Mouse (Mus musculus) intestine, postnatal 0 days (tissue): Measurements from ENCODE around the gene Arvcf. TPM values are rescaled to one million over a fixed set of nuclear protein-coding genes. Genes with fewer than 3 reads are reported as not detected.

Experiments used
- ATAC-seq: fragments of 200-750 bp; cut with Nextera tagmentation; 2 replicates; pipeline ENCODE4 v1.8.0; 2017; ENCODE audit warnings: mild to moderate bottlenecking, moderate TSS enrichment, moderate library complexity
- H3K27ac ChIP-seq: fragments of 300-500 bp; sonication (generic); 2 replicates; pipeline ENCODE4 v1.5.1; 2014; ENCODE audit warnings: mild to moderate bottlenecking, low read depth, low read length, moderate library complexity
- H3K27me3 ChIP-seq: fragments of 300-500 bp; sonication (generic); replicated peaks from 2 replicates; pipeline ENCODE4 v1.6.1; 2014; ENCODE audit warnings: low read length, mixed read lengths; ENCODE audit not compliant: control insufficient read depth, insufficient read depth
- H3K36me3 ChIP-seq: fragments of 300-500 bp; sonication (generic); 2 replicates; pipeline ENCODE4 v1.6.1; 2014; ENCODE audit warnings: mild to moderate bottlenecking, moderate library complexity; ENCODE audit not compliant: control insufficient read depth, insufficient read depth
- H3K4me1 ChIP-seq: fragments of 300-500 bp; sonication (generic); replicated peaks from 2 replicates; pipeline ENCODE4 v1.6.1; 2014; ENCODE audit warnings: antibody characterized with exemption, low read length, mixed read lengths; ENCODE audit not compliant: control insufficient read depth, insufficient read depth
- H3K4me2 ChIP-seq: fragments of 300-500 bp; sonication (generic); replicated peaks from 2 replicates; pipeline ENCODE4 v1.6.1; 2014; ENCODE audit warnings: low read depth, mild to moderate bottlenecking, moderate library complexity
- H3K4me3 ChIP-seq: fragments of 300-500 bp; sonication (generic); 2 replicates; pipeline ENCODE4 v1.5.1; 2014; ENCODE audit warnings: low read depth, low read length
- H3K9ac ChIP-seq: fragments of 300-500 bp; sonication (generic); 2 replicates; pipeline ENCODE4 v1.6.1; 2014; ENCODE audit warnings: mild to moderate bottlenecking, low read depth, low read length
- H3K9me3 ChIP-seq: fragments of 300-500 bp; sonication (generic); 2 replicates; pipeline ENCODE4 v1.6.1; 2016; ENCODE audit warnings: mixed run types; ENCODE audit not compliant: control insufficient read depth
- CTCF ChIP-seq: sonication (generic); IDR thresholded peaks from 2 replicates; pipeline ENCODE4 v1.5.1; 2016; ENCODE audit warnings: low read depth, mild to moderate bottlenecking, control low read depth, antibody characterized with exemption, moderate library complexity
- WGBS: fragments of 180-500 bp; shearing (Covaris S2); extraction: QIAGEN DNeasy Blood & Tissue Kit; methylation state at CpG from one replicate; pipeline ENCODE4 v1.1.7; 2014; 5-methylcytosine and 5-hydroxymethylcytosine counted together
- polyA plus RNA-seq: library from polyadenylated mRNA; unstranded; fragments of >200 nt; fragmentation: Nextera tagmentation; extraction: Ambion mirVana; gene quantifications from 2 replicates; pipeline ENCODE4 v1.2.1, GENCODE M21; 2015

Arvcf gene
- polyA plus RNA-seq, 1 experiment from 2014 or later: 9.6 TPM

DNA sequence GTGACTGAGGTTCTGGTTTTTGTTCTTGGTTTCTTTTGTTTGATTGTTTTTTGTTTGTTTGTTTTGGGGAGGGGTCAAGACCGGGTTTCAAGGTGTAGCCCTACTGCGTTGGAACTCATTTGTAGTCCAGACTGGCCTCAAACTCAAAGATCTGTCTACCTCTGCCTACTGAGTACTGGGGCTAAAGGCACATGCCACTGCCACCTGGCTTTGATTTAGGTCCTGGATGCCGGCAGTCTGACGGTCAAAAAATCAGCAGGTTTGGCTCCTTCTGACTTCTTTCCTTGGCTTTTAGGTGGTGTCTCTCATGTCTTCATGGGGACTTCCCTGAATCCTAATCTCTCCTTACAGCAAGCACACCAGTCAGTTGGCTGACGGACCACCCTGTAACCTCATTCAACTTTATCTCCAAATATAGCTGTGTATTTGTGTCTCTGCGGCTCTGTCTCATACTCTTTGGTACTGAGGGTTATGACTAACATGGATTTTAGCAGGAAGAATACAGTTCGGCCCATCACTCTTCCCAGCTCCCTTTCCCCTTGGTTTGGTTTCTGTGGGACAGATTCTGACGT lies 82.7 kb downstream of the Arvcf start:
- no peak overlapping the region for H3K27ac ChIP-seq
- TF ChIP-seq CTCF: no peak
- H3K4me1 ChIP-seq: peaks cover 1% of the 10 kb centered on the region; the same call in 1 of the 2 replicates
- no peaks in the 10 kb centered on the region for H3K9me3 ChIP-seq
- no peak overlapping the region for H3K4me3 ChIP-seq
- peaks cover 4% of the 10 kb centered on the region; the same call in 1 of the 2 replicates for H3K36me3 ChIP-seq
- no peak overlapping the region for H3K4me2 ChIP-seq
- 73% methylated on average over 8 of the region's 8 CpGs for WGBS
- no peaks in the 10 kb centered on the region for H3K27me3 ChIP-seq
- ATAC-seq: no peak
- H3K9ac ChIP-seq: no peak overlapping the region

DNA sequence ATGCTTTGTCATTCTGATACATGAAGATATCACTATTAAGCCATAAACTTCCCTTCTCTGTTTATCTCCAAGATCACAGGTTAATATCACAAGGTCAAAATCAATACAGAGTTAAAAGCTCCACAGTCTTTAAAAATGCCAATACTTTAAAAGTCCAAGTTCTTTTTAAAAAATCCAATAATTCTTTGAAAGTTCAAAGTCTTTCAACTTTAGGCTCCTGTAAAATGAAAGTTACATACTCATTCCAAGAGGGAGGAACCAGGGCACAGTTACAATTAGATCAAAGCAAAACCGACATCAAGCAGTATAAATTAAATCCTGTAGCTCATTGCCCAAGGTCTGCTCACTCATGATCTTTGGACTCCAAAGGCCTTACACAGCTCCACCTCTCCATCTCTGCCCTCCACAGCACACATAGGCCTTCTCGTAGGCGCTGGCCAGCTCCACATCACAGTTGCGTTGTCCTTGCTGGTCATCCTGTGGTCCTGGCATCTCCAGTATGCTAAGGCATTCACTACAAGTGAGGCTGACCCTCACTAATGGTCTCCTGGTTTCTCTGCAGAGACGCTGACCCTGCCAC lies 85.4 kb downstream of the Arvcf start:
- ATAC-seq: peak; percentile 80
- no peak for TF ChIP-seq CTCF
- H3K27ac ChIP-seq: peak overlapping the region; percentile 4; the same call in 1 of the 2 replicates
- H3K27me3 ChIP-seq: no peaks in the 10 kb centered on the region
- no peak overlapping the region for H3K4me3 ChIP-seq
- H3K36me3 ChIP-seq: peaks cover 14% of the 10 kb centered on the region; the same call in 1 of the 2 replicates
- no peak overlapping the region for H3K9ac ChIP-seq
- H3K4me2 ChIP-seq: no peak overlapping the region
- 58% methylated on average over 5 of the region's 5 CpGs for WGBS
- no peaks in the 10 kb centered on the region for H3K9me3 ChIP-seq
- no peaks in the 10 kb centered on the region for H3K4me1 ChIP-seq

DNA sequence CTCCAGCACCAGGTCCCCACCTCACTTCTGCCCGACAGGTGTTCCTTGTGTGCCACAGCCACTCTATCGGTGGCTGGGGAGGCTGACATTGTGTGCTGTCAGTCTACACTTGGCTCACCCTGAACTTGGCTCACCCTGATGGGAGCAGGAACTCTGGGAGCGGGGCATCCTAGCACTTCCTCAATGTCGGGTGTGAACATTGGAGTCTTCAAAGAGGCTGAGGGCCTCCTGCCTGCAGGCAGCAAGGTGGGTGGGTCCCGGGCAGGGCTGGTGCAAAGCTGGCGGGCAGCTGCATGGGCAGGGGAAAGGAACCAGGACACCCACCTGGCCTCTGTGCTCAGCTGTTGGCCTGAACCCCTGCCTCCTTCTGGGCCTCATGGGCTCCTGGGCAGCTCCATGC lies 88.1 kb downstream of the Arvcf start:
- peak; percentile 83 for ATAC-seq
- H3K36me3 ChIP-seq: peaks cover 21% of the 10 kb centered on the region; the same call in 1 of the 2 replicates

DNA sequence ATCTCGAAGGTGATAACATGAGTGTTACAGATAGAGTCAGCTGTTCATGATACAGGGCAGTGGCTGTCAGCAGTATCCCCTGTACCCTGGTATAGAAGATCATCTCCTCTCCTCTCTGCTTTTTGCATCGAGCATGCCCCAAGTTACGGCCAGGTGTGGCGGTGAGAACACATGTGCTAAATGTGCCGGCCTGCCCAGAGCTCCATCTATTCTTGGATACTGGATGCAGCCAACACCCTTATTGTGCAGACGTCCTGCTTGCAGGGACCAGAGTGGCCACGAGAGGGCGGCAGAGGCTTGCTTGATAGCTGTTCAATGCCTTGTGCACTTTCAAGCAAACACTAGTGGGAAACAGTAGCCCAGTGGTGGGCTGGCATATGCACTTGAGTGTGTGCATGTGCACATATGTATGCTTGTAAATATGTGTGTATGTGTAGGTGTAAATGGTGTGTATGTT lies 95.4 kb downstream of the Arvcf start:
- ATAC-seq: peak; percentile 75
- Histone ChIP-seq H3K4me1 (no peaks in the 10 kb centered on the region), H3K27me3 (no peaks in the 10 kb centered on the region), H3K36me3 (peaks cover 12% of the 10 kb centered on the region), H3K4me3 (no peak overlapping the region), H3K27ac (no peak overlapping the region), H3K9ac (no peak overlapping the region), H3K4me2 (no peak overlapping the region), H3K9me3 (no peaks in the 10 kb centered on the region)
- WGBS: 14% methylated on average over 8 of the region's 8 CpGs
- peak; percentile 100 for TF ChIP-seq CTCF

More for the DNA sequence above, 88.1 kb downstream of the Arvcf start:
- WGBS: 48% methylated on average over 6 of the region's 6 CpGs
- Histone ChIP-seq H3K27ac (no peak overlapping the region), H3K27me3 (no peaks in the 10 kb centered on the region), H3K9ac (no peak overlapping the region), H3K4me3 (no peak overlapping the region), H3K4me2 (no peak overlapping the region), H3K9me3 (no peaks in the 10 kb centered on the region), H3K4me1 (no peaks in the 10 kb centered on the region)
- no peak for TF ChIP-seq CTCF

DNA sequence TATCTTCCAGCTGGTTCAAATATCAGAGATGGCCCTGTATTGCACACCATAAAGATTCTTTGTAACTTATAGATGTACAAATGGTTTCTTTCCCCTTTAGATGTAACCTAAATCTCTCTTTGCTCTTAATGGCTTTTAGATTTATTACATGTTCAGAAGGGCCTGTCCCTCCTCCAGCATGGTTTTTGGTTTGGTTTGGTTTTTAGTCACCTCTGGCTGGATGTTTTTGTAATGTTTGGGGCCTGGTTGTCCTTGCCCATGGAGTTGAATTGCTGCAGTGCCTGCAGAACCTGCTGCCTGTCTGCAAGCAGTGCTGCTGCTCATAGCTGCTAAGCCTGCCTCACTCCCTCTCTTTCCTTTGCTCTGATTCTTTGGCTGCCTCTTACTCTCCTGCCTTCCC lies 99.3 kb downstream of the Arvcf start:
- no peak for ATAC-seq
- H3K27me3 ChIP-seq: no peaks in the 10 kb centered on the region
- no peak overlapping the region for H3K4me3 ChIP-seq
- peaks cover 11% of the 10 kb centered on the region for H3K36me3 ChIP-seq
- H3K4me1 ChIP-seq: no peaks in the 10 kb centered on the region
- H3K27ac ChIP-seq: no peak overlapping the region
- TF ChIP-seq CTCF: no peak
- H3K9ac ChIP-seq: no peak overlapping the region
- H3K9me3 ChIP-seq: no peaks in the 10 kb centered on the region
- H3K4me2 ChIP-seq: no peak overlapping the region

DNA sequence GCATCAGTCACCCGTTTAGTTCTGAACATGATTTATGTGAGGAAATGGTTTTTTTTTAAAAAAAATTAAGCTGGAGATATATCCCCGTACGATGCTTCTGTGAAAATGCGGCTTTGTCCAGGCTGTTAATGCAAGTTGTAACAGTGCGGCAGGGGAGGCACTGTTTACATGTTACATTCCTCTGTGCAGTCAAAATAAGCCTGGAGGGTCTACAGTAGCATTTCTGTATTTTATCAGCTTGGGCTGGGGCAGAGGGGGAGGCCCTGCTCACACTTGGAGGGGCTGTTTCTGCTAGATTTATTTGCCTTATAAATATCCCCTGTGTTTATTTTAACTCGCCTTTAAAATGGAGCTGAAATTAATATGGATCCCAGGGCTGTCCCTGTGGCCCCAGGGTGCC lies 100.1 kb downstream of the Arvcf start:
- no peak overlapping the region for H3K9ac ChIP-seq
- peaks cover 11% of the 10 kb centered on the region for H3K36me3 ChIP-seq
- 56% methylated on average over 6 of the region's 6 CpGs for WGBS
- H3K4me1 ChIP-seq: no peaks in the 10 kb centered on the region
- no peak overlapping the region for H3K4me2 ChIP-seq
- ATAC-seq: no peak
- H3K27ac ChIP-seq: peak overlapping the region; percentile 70
- no peak for TF ChIP-seq CTCF
- no peaks in the 10 kb centered on the region for H3K9me3 ChIP-seq
- H3K4me3 ChIP-seq: no peak overlapping the region
- H3K27me3 ChIP-seq: no peaks in the 10 kb centered on the region
